Mouse (Mus musculus): ENCODE data around the gene Pafah2. TPM values are rescaled to one million over a fixed set of nuclear protein-coding genes. Genes with fewer than 3 reads are reported as not detected.

Gene Pafah2
- polyA plus RNA-seq, 1 experiment: not detected

- peaks cover 4% of the 10 kb centered on the region; the same call in 1 of the 2 replicates for H3K4me1 ChIP-seq (ENCODE audit: control insufficient read depth)
Observed at GRCm38 (mm10) chr4:134353527-134354409, 42.4 kb upstream of the Pafah2 start.

GRCm38 (mm10) chr4:134355841-134356452 is 40.2 kb upstream of the Pafah2 start:
- Histone ChIP-seq H3K36me3 (ENCODE audit: control insufficient read depth) (no peaks in the 10 kb centered on the region), H3K4me1 (ENCODE audit: control insufficient read depth) (peaks cover 4% of the 10 kb centered on the region; the same call in 1 of the 2 replicates), H3K4me3 (replicated peaks) (no peak overlapping the region), H3K9me3 (ENCODE audit: control insufficient read depth, low read length) (no peaks in the 10 kb centered on the region), H3K27me3 (ENCODE audit: control insufficient read depth) (no peaks in the 10 kb centered on the region; the same call in 1 of the 2 replicates)
- TF ChIP-seq GATA1 (IDR thresholded peaks at IDR 0.05; ENCODE audit: low read length) (no peak), TAL1 (IDR thresholded peaks at IDR 0.05; ENCODE audit: low read length) (no peak)

More at GRCm38 (mm10) chr4:134353527-134354409, 42.4 kb upstream of the Pafah2 start:
- Histone ChIP-seq H3K9me3 (ENCODE audit: control insufficient read depth, low read length) (no peaks in the 10 kb centered on the region), H3K36me3 (ENCODE audit: control insufficient read depth) (no peaks in the 10 kb centered on the region), H3K27me3 (ENCODE audit: control insufficient read depth) (no peaks in the 10 kb centered on the region; the same call in 1 of the 2 replicates), H3K4me3 (replicated peaks) (no peak overlapping the region)
- TF ChIP-seq TAL1 (IDR thresholded peaks at IDR 0.05; ENCODE audit: low read length) (no peak), GATA1 (IDR thresholded peaks at IDR 0.05; ENCODE audit: low read length) (no peak)

GRCm38 (mm10) chr4:134356591-134357460 is 39.3 kb upstream of the Pafah2 start:
- Histone ChIP-seq H3K36me3 (ENCODE audit: control insufficient read depth) (no peaks in the 10 kb centered on the region), H3K4me1 (ENCODE audit: control insufficient read depth) (peaks cover 4% of the 10 kb centered on the region; the same call in 1 of the 2 replicates), H3K4me3 (replicated peaks) (no peak overlapping the region), H3K27me3 (ENCODE audit: control insufficient read depth) (no peaks in the 10 kb centered on the region; the same call in 1 of the 2 replicates), H3K9me3 (ENCODE audit: control insufficient read depth, low read length) (no peaks in the 10 kb centered on the region)
- no peak for TF ChIP-seq TAL1 (IDR thresholded peaks at IDR 0.05; ENCODE audit: low read length)
- no peak for TF ChIP-seq GATA1 (IDR thresholded peaks at IDR 0.05; ENCODE audit: low read length)

- no peaks in the 10 kb centered on the region for H3K9me3 ChIP-seq (ENCODE audit: control insufficient read depth, low read length)
- no peaks in the 10 kb centered on the region for H3K36me3 ChIP-seq (ENCODE audit: control insufficient read depth)
- H3K4me1 ChIP-seq (ENCODE audit: control insufficient read depth): peaks cover 4% of the 10 kb centered on the region; the same call in 1 of the 2 replicates
- H3K27me3 ChIP-seq (ENCODE audit: control insufficient read depth): no peaks in the 10 kb centered on the region; the same call in 1 of the 2 replicates
- H3K4me3 ChIP-seq (replicated peaks): no peak overlapping the region
- TF ChIP-seq TAL1 (IDR thresholded peaks at IDR 0.05; ENCODE audit: low read length) (no peak), GATA1 (IDR thresholded peaks at IDR 0.05; ENCODE audit: low read length) (no peak)
Observed at GRCm38 (mm10) chr4:134357461-134357771, 38.7 kb upstream of the Pafah2 start.

GRCm38 (mm10) chr4:134359649-134360048 is 36.5 kb upstream of the Pafah2 start:
- Histone ChIP-seq H3K36me3 (ENCODE audit: control insufficient read depth) (no peaks in the 10 kb centered on the region), H3K27me3 (ENCODE audit: control insufficient read depth) (no peaks in the 10 kb centered on the region; the same call in 1 of the 2 replicates), H3K9me3 (ENCODE audit: control insufficient read depth, low read length) (no peaks in the 10 kb centered on the region), H3K4me1 (ENCODE audit: control insufficient read depth) (peaks cover 4% of the 10 kb centered on the region; the same call in 1 of the 2 replicates), H3K4me3 (replicated peaks) (no peak overlapping the region)
- no peak for TF ChIP-seq GATA1 (IDR thresholded peaks at IDR 0.05; ENCODE audit: low read length)
- no peak for TF ChIP-seq TAL1 (IDR thresholded peaks at IDR 0.05; ENCODE audit: low read length)

GRCm38 (mm10) chr4:134361215-134361614 is 34.9 kb upstream of the Pafah2 start:
- no peaks in the 10 kb centered on the region; the same call in 1 of the 2 replicates for H3K27me3 ChIP-seq (ENCODE audit: control insufficient read depth)

GRCm38 (mm10) chr4:134362124-134362523 is 34.0 kb upstream of the Pafah2 start:
- H3K4me1 ChIP-seq (ENCODE audit: control insufficient read depth): peaks cover 3% of the 10 kb centered on the region; the same call in 1 of the 2 replicates
- TF ChIP-seq TAL1 (IDR thresholded peaks at IDR 0.05; ENCODE audit: low read length) (no peak), GATA1 (IDR thresholded peaks at IDR 0.05; ENCODE audit: low read length) (no peak)
- no peaks in the 10 kb centered on the region for H3K9me3 ChIP-seq (ENCODE audit: control insufficient read depth, low read length)
- no peaks in the 10 kb centered on the region for H3K36me3 ChIP-seq (ENCODE audit: control insufficient read depth)
- H3K4me3 ChIP-seq (replicated peaks): no peak overlapping the region
- no peaks in the 10 kb centered on the region; the same call in 1 of the 2 replicates for H3K27me3 ChIP-seq (ENCODE audit: control insufficient read depth)

More at GRCm38 (mm10) chr4:134361215-134361614, 34.9 kb upstream of the Pafah2 start:
- H3K9me3 ChIP-seq (ENCODE audit: control insufficient read depth, low read length): no peaks in the 10 kb centered on the region
- TF ChIP-seq GATA1 (IDR thresholded peaks at IDR 0.05; ENCODE audit: low read length): no peak
- no peak for TF ChIP-seq TAL1 (IDR thresholded peaks at IDR 0.05; ENCODE audit: low read length)
- no peak overlapping the region for H3K4me3 ChIP-seq (replicated peaks)
- H3K36me3 ChIP-seq (ENCODE audit: control insufficient read depth): no peaks in the 10 kb centered on the region
- H3K4me1 ChIP-seq (ENCODE audit: control insufficient read depth): peaks cover 4% of the 10 kb centered on the region; the same call in 1 of the 2 replicates

- no peaks in the 10 kb centered on the region for H3K36me3 ChIP-seq (ENCODE audit: control insufficient read depth)
- TF ChIP-seq GATA1 (IDR thresholded peaks at IDR 0.05; ENCODE audit: low read length): no peak
- TF ChIP-seq TAL1 (IDR thresholded peaks at IDR 0.05; ENCODE audit: low read length): no peak
- no peaks in the 10 kb centered on the region for H3K9me3 ChIP-seq (ENCODE audit: control insufficient read depth, low read length)
- H3K4me1 ChIP-seq (ENCODE audit: control insufficient read depth): no peaks in the 10 kb centered on the region
- H3K4me3 ChIP-seq (replicated peaks): no peak overlapping the region
- no peaks in the 10 kb centered on the region for H3K27me3 ChIP-seq (ENCODE audit: control insufficient read depth)
Observed at GRCm38 (mm10) chr4:134362586-134362985, 33.5 kb upstream of the Pafah2 start.

All from erythroblast, embryonic 14.5 days (primary cell).